8 mouse cellular contexts compared by ENCODE assay signal in genomic region chr1:89191127-89191740, GRCm38 (mm10).
DNase-seq lines count a peak whose midpoint lies in the region; ATAC-seq and TF ChIP-seq lines count a peak whose summit lies in the region.

No protein-coding gene starts in this region.

- peak; percentile 64; the same call in 1 of the 2 replicates for TF ChIP-seq CTCF in cerebellum, adult 2 months (IDR thresholded peaks at IDR 0.05; ENCODE audit: borderline replicate concordance, insufficient read depth, low read depth, low read length)
- peak; percentile 92 for TF ChIP-seq CTCF in gastrocnemius, adult 2 months (IDR thresholded peaks at IDR 0.05)

- H3K4me2 ChIP-seq in midbrain, embryonic 15.5 days = no peak overlapping the region
- no peak overlapping the region for H3K4me2 ChIP-seq in hindbrain, embryonic 16.5 days (ENCODE audit: low read length)

- no peak overlapping the region for H3K9ac ChIP-seq in midbrain, embryonic 15.5 days
- no peak overlapping the region for H3K9ac ChIP-seq in hindbrain, embryonic 16.5 days (ENCODE audit: low read depth, low read length)

- intact Hi-C loops in gastrocnemius, adult 2 months (cut with DNase I) = loop anchor here (10.0 kb wide), 1 partner anchor 386 kb away; no protein-coding TSS in a partner anchor

- H3K27ac ChIP-seq in midbrain, embryonic 10.5 days (replicated peaks) = peak overlapping the region; percentile 61
- no peak overlapping the region for H3K27ac ChIP-seq in midbrain, embryonic 15.5 days
- no peak overlapping the region for H3K27ac ChIP-seq in cerebellum, adult 2 months (ENCODE audit: insufficient read depth, low read length)
- peak overlapping the region; percentile 73 for H3K27ac ChIP-seq in gastrocnemius, adult 2 months
- no peak overlapping the region; the same call in 1 of the 2 replicates for H3K27ac ChIP-seq in hindbrain, embryonic 16.5 days (ENCODE audit: low read depth, low read length)
- no peak overlapping the region for H3K27ac ChIP-seq in limb, embryonic 10.5 days

- H3K4me1 ChIP-seq in midbrain, embryonic 10.5 days = peaks cover 44% of the 10 kb centered on the region
- peaks cover 5% of the 10 kb centered on the region; the same call in 1 of the 2 replicates for H3K4me1 ChIP-seq in midbrain, embryonic 15.5 days
- H3K4me1 ChIP-seq in cerebellum, adult 2 months (ENCODE audit: control insufficient read depth, insufficient read depth, low read length) = no peaks in the 10 kb centered on the region
- peaks cover 3% of the 10 kb centered on the region; the same call in 1 of the 2 replicates for H3K4me1 ChIP-seq in hindbrain, embryonic 16.5 days (ENCODE audit: control insufficient read depth, insufficient read depth, low read depth, low read length)
- H3K4me1 ChIP-seq in limb, embryonic 10.5 days = peaks cover 28% of the 10 kb centered on the region

- ATAC-seq in midbrain, embryonic 15.5 days (replicated peaks) = no peak
- 0 out of 2 replicates have a peak, but pooled peaks have one; percentile 16 for ATAC-seq in hindbrain, embryonic 16.5 days

- H3K36me3 ChIP-seq in midbrain, embryonic 10.5 days = no peaks in the 10 kb centered on the region
- H3K36me3 ChIP-seq in midbrain, embryonic 15.5 days (replicated peaks) = no peaks in the 10 kb centered on the region
- H3K36me3 ChIP-seq in hindbrain, embryonic 16.5 days (ENCODE audit: control insufficient read depth, insufficient read depth, low read length) = no peaks in the 10 kb centered on the region
- H3K36me3 ChIP-seq in limb, embryonic 10.5 days = no peaks in the 10 kb centered on the region

- TF ChIP-seq POLR2A in cerebellum, adult 2 months (IDR thresholded peaks at IDR 0.05; ENCODE audit: borderline replicate concordance, insufficient read depth, low read length) = no peak

- no peak overlapping the region for H3K4me3 ChIP-seq in midbrain, embryonic 10.5 days
- no peak overlapping the region for H3K4me3 ChIP-seq in midbrain, embryonic 15.5 days
- no peak overlapping the region for H3K4me3 ChIP-seq in cerebellum, adult 2 months (replicated peaks; ENCODE audit: insufficient read depth, low read depth, low read length)
- peak overlapping the region; percentile 35; the same call in 1 of the 2 replicates for H3K4me3 ChIP-seq in gastrocnemius, adult 2 months
- H3K4me3 ChIP-seq in hindbrain, embryonic 16.5 days (ENCODE audit: low read length) = no peak overlapping the region
- H3K4me3 ChIP-seq in limb, embryonic 10.5 days = no peak overlapping the region

- DNase-seq in midbrain, embryonic 10.5 days (ENCODE audit: low spot score) = peak; percentile 76
- DNase-seq in cerebellum, adult 2 months = peak; percentile 39 to 64
- peak; percentile 82 for DNase-seq in gastrocnemius, adult 2 months
- DNase-seq in limb, embryonic 10.5 days (ENCODE audit: low spot score) = peak; percentile 83
- DNase-seq in natural killer cell, adult 2 months (ENCODE audit: low spot score in 2 of 2) = peak; percentile 10 to 35
- DNase-seq in urinary bladder, adult 18-20 months (ENCODE audit: low spot score in 2 of 2) = peak; percentile 70 to 73

- WGBS in midbrain, embryonic 10.5 days = 19% methylated on average over 11 of the region's 11 CpGs
- 19% methylated on average over 11 of the region's 11 CpGs for WGBS in midbrain, embryonic 15.5 days
- 20% methylated on average over 11 of the region's 11 CpGs for WGBS in cerebellum, adult 2 months
- WGBS in hindbrain, embryonic 16.5 days = 24% methylated on average over 11 of the region's 11 CpGs
- WGBS in limb, embryonic 10.5 days = 16% methylated on average over 11 of the region's 11 CpGs

- H3K27me3 ChIP-seq in midbrain, embryonic 10.5 days (ENCODE audit: low read depth, poor library complexity, severe bottlenecking) = no peaks in the 10 kb centered on the region
- H3K27me3 ChIP-seq in midbrain, embryonic 15.5 days (replicated peaks) = no peaks in the 10 kb centered on the region
- no peaks in the 10 kb centered on the region for H3K27me3 ChIP-seq in cerebellum, adult 2 months (ENCODE audit: control insufficient read depth, insufficient read depth, low read length)
- H3K27me3 ChIP-seq in hindbrain, embryonic 16.5 days (replicated peaks; ENCODE audit: control insufficient read depth, insufficient read depth, low read length) = no peaks in the 10 kb centered on the region
- H3K27me3 ChIP-seq in limb, embryonic 10.5 days (ENCODE audit: low read depth, poor library complexity, severe bottlenecking) = no peaks in the 10 kb centered on the region

- H3K9me3 ChIP-seq in midbrain, embryonic 10.5 days (replicated peaks) = no peaks in the 10 kb centered on the region
- H3K9me3 ChIP-seq in midbrain, embryonic 15.5 days = no peaks in the 10 kb centered on the region
- H3K9me3 ChIP-seq in hindbrain, embryonic 16.5 days (ENCODE audit: control insufficient read depth, low read length) = no peaks in the 10 kb centered on the region
- H3K9me3 ChIP-seq in limb, embryonic 10.5 days (replicated peaks) = no peaks in the 10 kb centered on the region

Comparison
In these comparisons a context has a peak if more than half of its experiments do, and no peak if none do; other contexts are left out.
1. H3K27ac ChIP-seq: peak in midbrain, embryonic 10.5 days (single experiment) and gastrocnemius, adult 2 months (single experiment); none in midbrain, embryonic 15.5 days (single experiment), cerebellum, adult 2 months (single experiment), hindbrain, embryonic 16.5 days (single experiment) and limb, embryonic 10.5 days (single experiment).
2. DNase-seq: peak in every context shown above with its lines; median percentile 83 in limb, embryonic 10.5 days; 82 in gastrocnemius, adult 2 months; 76 in midbrain, embryonic 10.5 days; 72 in urinary bladder, adult 18-20 months; 52 in cerebellum, adult 2 months; 22 in natural killer cell, adult 2 months.